12 mouse cellular contexts compared by ENCODE assay signal in the genomic region with DNA sequence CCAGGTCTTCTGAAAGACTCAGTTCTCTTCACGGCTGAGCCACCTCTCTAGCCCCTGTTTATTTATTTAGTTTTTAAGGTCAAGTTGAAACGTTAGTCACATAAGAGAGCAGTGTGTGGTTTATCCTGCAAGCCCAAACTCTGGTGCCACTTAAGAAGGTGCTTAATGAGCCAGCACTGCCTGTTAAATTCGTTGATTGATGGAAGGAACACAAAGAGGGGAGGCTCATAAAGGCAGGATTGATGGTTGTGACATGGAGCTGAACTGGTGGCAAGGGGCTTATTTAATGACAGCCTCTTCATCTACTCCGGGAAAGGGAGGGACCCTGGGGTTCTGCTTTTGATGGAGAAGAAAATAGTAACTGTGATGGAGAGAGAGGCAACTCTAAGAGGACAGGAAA.
A peak's percentile ranks its signal among the peaks of the same experiment; 100 is the strongest.
DNase-seq lines count a peak whose midpoint lies in the region; ATAC-seq and TF ChIP-seq lines count a peak whose summit lies in the region.
"Had no signal": no experiment of that assay in that cellular context is flagged by ENCODE, and none has a peak within 500 bp of the region (broad histone marks: within the 10 kb centered on the region; RNA-seq: fewer than 3 reads in every experiment).

No protein-coding gene starts in this region.

- no peak overlapping the region for H3K27ac ChIP-seq in kidney, embryonic 16.5 days (ENCODE audit: low read length)
- no peak overlapping the region for H3K27ac ChIP-seq in kidney, adult 2 months (ENCODE audit: insufficient read depth, low read depth, low read length)
- no peak overlapping the region for H3K27ac ChIP-seq in neural tube, embryonic 13.5 days (replicated peaks)

- ATAC-seq in kidney, embryonic 16.5 days (ENCODE audit: low FRiP score, low TSS enrichment) = peak; percentile 93
- ATAC-seq in neural tube, embryonic 13.5 days (ENCODE audit: low read depth) = peak; percentile 59
- no peak for ATAC-seq in inflammation-experienced regulatory T-cells, adult 6 months

- no peak overlapping the region for H3K9ac ChIP-seq in kidney, embryonic 16.5 days (replicated peaks; ENCODE audit: low read length)
- H3K9ac ChIP-seq in neural tube, embryonic 13.5 days = no peak overlapping the region
- H3K9ac ChIP-seq: lung, embryonic 14.5 days had no signal

- no peaks in the 10 kb centered on the region for H3K4me1 ChIP-seq in kidney, embryonic 16.5 days (ENCODE audit: insufficient read depth, low read length)
- H3K4me1 ChIP-seq in kidney, adult 2 months (ENCODE audit: control insufficient read depth, insufficient read depth, low read length) = no peaks in the 10 kb centered on the region
- peaks cover 28% of the 10 kb centered on the region for H3K4me1 ChIP-seq in neural tube, embryonic 13.5 days (replicated peaks)

- H3K4me2 ChIP-seq in kidney, embryonic 16.5 days (replicated peaks; ENCODE audit: low read depth, low read length) = no peak overlapping the region
- no peak overlapping the region for H3K4me2 ChIP-seq in neural tube, embryonic 13.5 days
- H3K4me2 ChIP-seq: lung, embryonic 14.5 days had no signal

- TF ChIP-seq CTCF in kidney, adult 2 months (conservative IDR thresholded peaks at IDR 0.05; ENCODE audit: insufficient read depth, insufficient read length, low read depth, low read length) = no peak

- 9% methylated on average over 4 of the region's 4 CpGs for WGBS in kidney, embryonic 16.5 days
- WGBS in kidney, adult 2 months = 11% methylated on average over 4 of the region's 4 CpGs
- 5% methylated on average over 4 of the region's 4 CpGs for WGBS in neural tube, embryonic 13.5 days

- no peak for DNase-seq in kidney, adult 2 months
- DNase-seq in embryo, embryonic 11.5 days (ENCODE audit: low read depth, low spot score) = peak; percentile 30
- peak; percentile 33 for DNase-seq in hindlimb bud, embryonic 11.5 days (ENCODE audit: extremely low spot score, low read depth, low spot score)
- no peak for DNase-seq in urinary bladder, adult 2 months (ENCODE audit: low spot score)
- DNase-seq: cerebellum, adult 11 months; gastrocnemius, postnatal 10 days; heart, postnatal 36 days; kidney, adult 9 months; lung, embryonic 14.5 days had no signal

- no peaks in the 10 kb centered on the region for H3K36me3 ChIP-seq in kidney, embryonic 16.5 days (ENCODE audit: insufficient read depth, low read length)
- no peaks in the 10 kb centered on the region for H3K36me3 ChIP-seq in kidney, adult 2 months (ENCODE audit: control insufficient read depth, insufficient read depth, low read length)
- H3K36me3 ChIP-seq in neural tube, embryonic 13.5 days = 0 out of 2 replicates have a peak, but pooled peaks cover 7% of the 10 kb centered on the region

- TF ChIP-seq POLR2A in kidney, adult 2 months (IDR thresholded peaks at IDR 0.05; ENCODE audit: low read depth, low read length) = no peak

- no peak overlapping the region for H3K4me3 ChIP-seq in kidney, embryonic 16.5 days (ENCODE audit: low read length)
- no peak overlapping the region for H3K4me3 ChIP-seq in kidney, adult 2 months (ENCODE audit: insufficient read depth, low read depth, low read length)
- no peak overlapping the region for H3K4me3 ChIP-seq in neural tube, embryonic 13.5 days

- H3K9me3 ChIP-seq in kidney, embryonic 16.5 days (ENCODE audit: low read length) = no peaks in the 10 kb centered on the region
- no peaks in the 10 kb centered on the region for H3K9me3 ChIP-seq in neural tube, embryonic 13.5 days

- H3K27me3 ChIP-seq in kidney, embryonic 16.5 days (ENCODE audit: insufficient read depth, low read length) = 0 out of 2 replicates have a peak, but pooled peaks cover 8% of the 10 kb centered on the region
- no peaks in the 10 kb centered on the region for H3K27me3 ChIP-seq in kidney, adult 2 months (replicated peaks; ENCODE audit: control insufficient read depth, insufficient read depth, low read length)
- H3K27me3 ChIP-seq in neural tube, embryonic 13.5 days = peaks cover 8% of the 10 kb centered on the region; the same call in 1 of the 2 replicates

Comparison
In these comparisons a context has a peak if more than half of its experiments do, and no peak if none do; other contexts are left out.
1. DNase-seq: peak in embryo, embryonic 11.5 days (single experiment) and hindlimb bud, embryonic 11.5 days (single experiment); none in kidney, adult 2 months (single experiment) and urinary bladder, adult 2 months (single experiment).